In genomic region chr14:20733952-20734774, GRCm38 (mm10) we compare ENCODE assay signal across 8 mouse cellular contexts. TPM values are rescaled to one million over a fixed set of nuclear protein-coding genes. Genes with fewer than 3 reads are reported as not detected.
DNase-seq lines count a peak whose midpoint lies in the region; ATAC-seq and TF ChIP-seq lines count a peak whose summit lies in the region.

TSS of gene Ndst2 (minus strand) at chr14:20734562.

- under 1% methylated on average over 67 of the region's 81 CpGs for WGBS in forebrain, embryonic 10.5 days
- under 1% methylated on average over 76 of the region's 81 CpGs for WGBS in heart, embryonic 15.5 days
- under 1% methylated on average over 64 of the region's 81 CpGs for WGBS in liver, embryonic 14.5 days (ENCODE audit: insufficient replicate concordance)
- under 1% methylated on average over 80 of the region's 81 CpGs for WGBS in neural tube, embryonic 11.5 days
- WGBS in stomach, postnatal 0 days: under 1% methylated on average over 57 of the region's 81 CpGs

- H3K4me3 ChIP-seq in forebrain, embryonic 10.5 days: peak within 1 kb of the TSS; percentile 85
- H3K4me3 ChIP-seq in heart, embryonic 15.5 days: peak within 1 kb of the TSS; percentile 73
- peak within 1 kb of the TSS; percentile 75 to 81 for H3K4me3 ChIP-seq in liver, embryonic 14.5 days (ENCODE audit: insufficient read depth in 1 of 2, low read depth in 2 of 2, low read length in 2 of 2)
- peak within 1 kb of the TSS; percentile 88 for H3K4me3 ChIP-seq in neural tube, embryonic 11.5 days (ENCODE audit: low read depth, low read length)
- H3K4me3 ChIP-seq in stomach, postnatal 0 days (ENCODE audit: low read depth, low read length): peak within 1 kb of the TSS; percentile 89

- no peaks in the 10 kb centered on the region for H3K27me3 ChIP-seq in forebrain, embryonic 10.5 days (ENCODE audit: poor library complexity, severe bottlenecking)
- no peaks in the 10 kb centered on the region for H3K27me3 ChIP-seq in heart, embryonic 15.5 days
- no peaks in the 10 kb centered on the region for H3K27me3 ChIP-seq in liver, embryonic 14.5 days (ENCODE audit: control insufficient read depth, insufficient read depth, low read length)
- no peaks in the 10 kb centered on the region for H3K27me3 ChIP-seq in neural tube, embryonic 11.5 days (ENCODE audit: control insufficient read depth, insufficient read depth, low read length)
- H3K27me3 ChIP-seq in stomach, postnatal 0 days (ENCODE audit: control insufficient read depth, insufficient read depth, low read length): no peaks in the 10 kb centered on the region

- no peak for TF ChIP-seq EP300 in liver, embryonic 14.5 days (IDR thresholded peaks at IDR 0.05; ENCODE audit: low read depth)
- no peak for TF ChIP-seq EP300 in stomach, postnatal 0 days (optimal IDR thresholded peaks at IDR 0.05)

- peak; percentile 81 for DNase-seq in c-Kit-positive CD71-negative TER-119-negative erythroid progenitor cells, embryonic 14.5 days (ENCODE audit: low read depth)
- peak; percentile 88 for DNase-seq in forebrain, embryonic 10.5 days (ENCODE audit: extremely low spot score, low spot score)
- peak; percentile 88 to 94 for DNase-seq in kidney, postnatal 25 days
- peak; percentile 78 to 81 (median 79) for DNase-seq in liver, embryonic 14.5 days (ENCODE audit: low read depth in 3 of 3, low spot score in 3 of 3)
- DNase-seq in neural tube, embryonic 11.5 days (ENCODE audit: low spot score): peak; percentile 92
- peak; percentile 93 for DNase-seq in stomach, postnatal 0 days (ENCODE audit: low spot score)

- no peak for TF ChIP-seq CTCF in liver, embryonic 14.5 days (IDR thresholded peaks at IDR 0.05; ENCODE audit: low read depth)
- TF ChIP-seq CTCF in stomach, postnatal 0 days (IDR thresholded peaks at IDR 0.05; ENCODE audit: low read depth): peak; percentile 36; the same call in 1 of the 2 replicates

- peaks cover 28% of the 10 kb centered on the region for H3K4me1 ChIP-seq in forebrain, embryonic 10.5 days
- peaks cover 41% of the 10 kb centered on the region for H3K4me1 ChIP-seq in heart, embryonic 15.5 days (replicated peaks)
- H3K4me1 ChIP-seq in liver, embryonic 14.5 days (replicated peaks; ENCODE audit: control insufficient read depth in 2 of 2, insufficient read depth in 2 of 2, low read length in 1 of 2): peaks cover 29 to 31% of the 10 kb centered on the region in 2 experiments
- H3K4me1 ChIP-seq in neural tube, embryonic 11.5 days (ENCODE audit: control insufficient read depth, insufficient read depth, low read length): peaks cover 4% of the 10 kb centered on the region
- H3K4me1 ChIP-seq in stomach, postnatal 0 days (replicated peaks; ENCODE audit: control insufficient read depth, insufficient read depth): peaks cover 3% of the 10 kb centered on the region; the same call in 1 of the 2 replicates

- ATAC-seq in CD4-positive, CD25-positive, alpha-beta regulatory T cell, adult 4 months: peak; percentile 94
- peak; percentile 97 for ATAC-seq in heart, embryonic 15.5 days (replicated peaks; ENCODE audit: insufficient number of reproducible peaks, insufficient read depth, low FRiP score, low read depth)
- ATAC-seq in liver, embryonic 14.5 days (ENCODE audit: insufficient read depth): peak; percentile 96
- peak; percentile 99 for ATAC-seq in neural tube, embryonic 11.5 days (ENCODE audit: insufficient read depth, low FRiP score, low TSS enrichment)
- peak; percentile 97 for ATAC-seq in stomach, postnatal 0 days (ENCODE audit: low FRiP score, low TSS enrichment)

- peak within 1 kb of the TSS; percentile 82 for H3K9ac ChIP-seq in heart, embryonic 15.5 days
- H3K9ac ChIP-seq in liver, embryonic 14.5 days (replicated peaks): peak within 1 kb of the TSS; percentile 91
- H3K9ac ChIP-seq in neural tube, embryonic 11.5 days (ENCODE audit: low read length): peak within 1 kb of the TSS; percentile 87
- H3K9ac ChIP-seq in stomach, postnatal 0 days (ENCODE audit: low read length): peak within 1 kb of the TSS; percentile 96

- H3K27ac ChIP-seq in forebrain, embryonic 10.5 days: peak within 1 kb of the TSS; percentile 94
- peak within 1 kb of the TSS; percentile 93 for H3K27ac ChIP-seq in heart, embryonic 15.5 days
- peak within 1 kb of the TSS; percentile 84 for H3K27ac ChIP-seq in liver, embryonic 14.5 days
- peak within 1 kb of the TSS; percentile 89 for H3K27ac ChIP-seq in neural tube, embryonic 11.5 days (ENCODE audit: low read depth, low read length)
- peak within 1 kb of the TSS; percentile 94 for H3K27ac ChIP-seq in stomach, postnatal 0 days (replicated peaks)

- H3K9me3 ChIP-seq in forebrain, embryonic 10.5 days: no peaks in the 10 kb centered on the region
- no peaks in the 10 kb centered on the region for H3K9me3 ChIP-seq in heart, embryonic 15.5 days (replicated peaks)
- no peaks in the 10 kb centered on the region for H3K9me3 ChIP-seq in liver, embryonic 14.5 days (ENCODE audit: control insufficient read depth, low read length)
- no peaks in the 10 kb centered on the region for H3K9me3 ChIP-seq in neural tube, embryonic 11.5 days (ENCODE audit: control insufficient read depth, low read length)
- no peaks in the 10 kb centered on the region for H3K9me3 ChIP-seq in stomach, postnatal 0 days (ENCODE audit: control insufficient read depth, low read length)

- H3K4me2 ChIP-seq in heart, embryonic 15.5 days: peak within 1 kb of the TSS; percentile 85
- H3K4me2 ChIP-seq in liver, embryonic 14.5 days (ENCODE audit: low read depth): peak within 1 kb of the TSS; percentile 77
- peak within 1 kb of the TSS; percentile 81 for H3K4me2 ChIP-seq in neural tube, embryonic 11.5 days (ENCODE audit: low read depth)
- peak within 1 kb of the TSS; percentile 96 for H3K4me2 ChIP-seq in stomach, postnatal 0 days (replicated peaks; ENCODE audit: low read depth)

- peaks cover 74% of the 10 kb centered on the region for H3K36me3 ChIP-seq in forebrain, embryonic 10.5 days (replicated peaks)
- H3K36me3 ChIP-seq in heart, embryonic 15.5 days: peaks cover 41% of the 10 kb centered on the region
- H3K36me3 ChIP-seq in liver, embryonic 14.5 days (replicated peaks; ENCODE audit: control insufficient read depth, insufficient read depth, low read depth): peaks cover 30% of the 10 kb centered on the region
- peaks cover 18% of the 10 kb centered on the region for H3K36me3 ChIP-seq in neural tube, embryonic 11.5 days (ENCODE audit: control insufficient read depth, insufficient read depth, low read length)
- H3K36me3 ChIP-seq in stomach, postnatal 0 days (ENCODE audit: control insufficient read depth, insufficient read depth, low read length): peaks cover 9% of the 10 kb centered on the region

RNA-seq across cellular contexts. Expression of gene Ndst2, which starts in this region (rescaled TPM):
- 10 to 100 TPM; 12.9 to 13.7 TPM for polyA plus RNA-seq in CD4-positive, CD25-positive, alpha-beta regulatory T cell, adult 4 months (2017; shearing (Covaris generic))
- 23.5 and 24.3 TPM in 2 replicates for polyA plus RNA-seq in forebrain, embryonic 10.5 days (2016; fragmentation: Nextera tagmentation; extraction: Ambion mirVana)
- 13.8 and 17.8 TPM in 2 replicates for polyA plus RNA-seq in heart, embryonic 15.5 days (2015; fragmentation: Nextera tagmentation; extraction: Ambion mirVana)
- polyA plus RNA-seq in liver, embryonic 14.5 days (2012; rRNA removed): 22.8 and 22.9 TPM in 2 replicates
- polyA plus RNA-seq in liver, embryonic 14.5 days (2014; fragmentation: Nextera tagmentation; extraction: Ambion mirVana): 13.2 and 15.9 TPM in 2 replicates
- 23.0 and 24.4 TPM in 2 replicates for polyA plus RNA-seq in neural tube, embryonic 11.5 days (2014; fragmentation: Nextera tagmentation; extraction: Ambion mirVana)
- polyA plus RNA-seq in stomach, postnatal 0 days (2015; fragmentation: Nextera tagmentation; extraction: Ambion mirVana): 9.6 and 12.0 TPM in 2 replicates

Comparison
In these comparisons a context has a peak if more than half of its experiments do, and no peak if none do; other contexts are left out.
1. Peak in every context shown above with its lines: DNase-seq, ATAC-seq, H3K4me3 ChIP-seq and H3K27ac ChIP-seq.